Mouse (Mus musculus) layer of hippocampus, adult 2 months (tissue): ENCODE measurements at regions not wholly inside any gene's neighbourhood (a gene's known extent, or its start where the extent isn't known, plus 50 kb on each side); places are given as distances from the start of the nearest gene placed in this dataset.

Experiments
- DNase-seq, 2 experiments: peaks; one replicate each; pipeline ENCODE4 v3.0.0; 2022; ENCODE audit warnings: low spot score in 2 of 2
- H3K27ac ChIP-seq: fragments of 200-600 bp; 2 replicates; pipeline ENCODE4 v1.8.1; 2022
- H3K4me3 ChIP-seq: fragments of 200-600 bp; 2 replicates; pipeline ENCODE4 v1.8.1; 2022; ENCODE audit warnings: mild to moderate bottlenecking
- CTCF ChIP-seq: fragments of 200-600 bp; conservative IDR thresholded peaks from 2 replicates; pipeline ENCODE4 v1.8.1; 2022; ENCODE audit warnings: antibody characterized with exemption, mild to moderate bottlenecking, moderate library complexity

GRCm38 (mm10) chr9:79233081-79233480 lies 485.6 kb downstream of the Col12a1 start:
- Histone ChIP-seq H3K4me3 (no peak overlapping the region), H3K27ac (no peak overlapping the region)
- TF ChIP-seq CTCF, result no peak
- no peak for DNase-seq

DNA sequence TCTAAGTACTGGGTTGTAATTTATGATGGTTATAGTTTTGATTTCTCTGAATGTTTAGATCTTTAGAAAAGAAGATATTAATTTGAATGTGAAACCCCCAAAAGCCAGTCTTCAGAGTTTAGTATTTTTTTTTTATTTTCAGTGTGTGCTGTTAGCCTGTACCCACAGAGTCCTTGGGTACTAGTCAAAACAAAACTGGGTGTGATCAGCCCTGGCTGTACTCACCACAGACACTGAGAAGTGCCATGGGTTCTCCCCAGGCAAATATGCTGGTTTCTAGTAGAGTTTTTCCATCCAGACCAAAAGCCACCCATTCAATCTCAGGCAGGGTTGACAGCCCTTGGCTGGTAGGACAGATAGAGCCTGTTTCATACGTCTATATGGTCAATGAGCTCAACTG lies 484.9 kb downstream of the Col12a1 start:
- H3K27ac ChIP-seq, result no peak overlapping the region
- TF ChIP-seq CTCF, result no peak
- DNase-seq, result no peak
- no peak overlapping the region for H3K4me3 ChIP-seq

DNA sequence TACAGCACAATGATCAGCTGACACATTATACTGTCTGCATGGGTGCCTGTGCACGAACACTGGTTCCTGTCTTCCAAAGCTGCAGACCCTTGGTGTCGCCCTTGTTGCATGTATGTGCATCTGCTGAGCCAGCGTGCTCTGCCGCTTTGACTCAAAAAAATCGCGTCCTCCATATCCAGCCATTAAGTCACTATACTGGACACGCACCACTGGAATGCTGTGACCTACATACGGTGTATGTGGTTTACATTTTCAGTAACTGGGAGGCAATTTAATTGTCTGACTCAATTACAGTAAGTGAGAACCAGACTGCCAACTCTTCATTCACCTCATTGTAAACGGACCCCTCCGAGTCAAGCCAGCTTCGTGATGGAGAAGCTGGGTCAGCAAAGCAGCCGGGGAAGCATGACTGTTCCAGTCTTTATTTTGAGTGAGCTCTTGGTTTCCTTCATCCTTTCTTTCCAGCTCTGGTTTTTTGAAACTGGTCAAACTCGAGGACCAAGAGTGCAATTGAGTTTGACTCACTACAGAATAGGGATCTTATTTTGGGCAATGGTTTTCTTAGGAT lies 448.9 kb downstream of the Col12a1 start:
- no peak for DNase-seq
- Histone ChIP-seq H3K4me3 (no peak overlapping the region), H3K27ac (no peak overlapping the region)
- no peak for TF ChIP-seq CTCF

- H3K27ac ChIP-seq, result no peak overlapping the region
- H3K4me3 ChIP-seq, result no peak overlapping the region
- TF ChIP-seq CTCF, result no peak
- no peak for DNase-seq
These were observed 448.4 kb downstream of the Col12a1 start for GRCm38 (mm10) chr9:79270256-79270655.

GRCm38 (mm10) chr9:79287849-79288248 lies 430.8 kb downstream of the Col12a1 start:
- no peak overlapping the region for H3K27ac ChIP-seq
- no peak overlapping the region for H3K4me3 ChIP-seq
- no peak for TF ChIP-seq CTCF
- DNase-seq, result no peak

- no peak overlapping the region for H3K27ac ChIP-seq
- no peak overlapping the region for H3K4me3 ChIP-seq
- TF ChIP-seq CTCF, result no peak
- no peak for DNase-seq
These were observed 423.3 kb downstream of the Col12a1 start for GRCm38 (mm10) chr9:79295306-79295705.

DNA sequence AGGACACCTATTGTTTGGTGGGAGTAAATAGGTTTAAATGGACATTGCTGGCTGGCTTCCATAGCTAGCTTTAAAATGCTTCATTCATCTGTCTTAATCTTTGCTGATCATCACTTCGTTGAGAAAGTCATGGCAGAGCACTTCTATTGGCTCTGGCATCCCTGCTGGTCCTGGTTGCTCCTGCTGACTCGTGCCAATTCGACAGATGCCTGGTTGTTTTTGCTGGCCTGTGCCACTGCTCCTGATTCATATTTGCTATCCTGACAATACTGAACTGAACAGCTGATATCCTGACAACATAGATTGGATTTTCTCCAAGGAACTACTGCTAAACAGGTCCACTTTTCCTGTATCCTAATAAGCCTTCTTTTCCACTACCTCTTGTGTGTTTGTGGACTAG lies 417.1 kb downstream of the Col12a1 start:
- Histone ChIP-seq H3K4me3 (no peak overlapping the region), H3K27ac (no peak overlapping the region)
- TF ChIP-seq CTCF, result no peak
- DNase-seq, result peak; percentile 55 to 72

DNA sequence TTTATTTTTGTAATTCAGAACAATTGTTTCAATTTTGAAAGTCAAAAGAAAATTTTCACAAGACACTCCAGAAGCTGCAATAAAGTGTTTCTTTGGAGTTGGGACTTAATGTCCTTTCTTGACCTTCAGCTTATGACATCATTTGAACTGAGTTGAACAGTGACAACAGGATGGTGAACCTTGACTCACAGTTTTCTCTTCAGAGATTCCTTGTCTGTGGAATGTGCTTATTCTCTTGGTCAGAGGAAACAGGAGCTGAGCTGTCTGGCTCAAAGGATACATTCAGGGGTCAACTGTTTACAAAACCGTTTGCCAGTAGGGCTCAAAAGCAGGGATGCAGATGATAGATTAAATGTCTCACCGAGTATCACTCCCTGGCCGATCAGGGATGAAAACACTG lies 408.0 kb downstream of the Col12a1 start:
- no peak overlapping the region for H3K27ac ChIP-seq
- no peak for DNase-seq
- no peak overlapping the region for H3K4me3 ChIP-seq
- TF ChIP-seq CTCF, result no peak

DNA sequence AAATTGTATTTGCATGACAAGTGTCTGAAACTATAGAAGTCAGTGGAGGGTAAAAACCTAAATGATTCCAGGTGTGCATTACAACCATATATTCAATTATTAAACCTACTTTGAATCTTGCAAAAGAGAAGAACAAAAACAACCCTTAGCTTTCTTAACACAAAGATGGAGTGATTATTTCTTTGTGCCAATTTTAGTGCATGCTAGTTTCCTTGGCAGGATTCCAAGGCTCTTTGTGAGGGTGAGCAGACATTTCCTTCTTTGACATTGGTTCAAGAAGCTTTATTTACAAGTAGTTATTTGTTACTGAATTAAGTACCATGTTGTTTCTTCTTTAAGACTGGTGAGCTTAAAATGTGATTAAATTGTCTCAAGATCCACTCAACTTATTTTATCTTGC lies 401.2 kb downstream of the Col12a1 start:
- no peak overlapping the region for H3K27ac ChIP-seq
- DNase-seq, result no peak
- H3K4me3 ChIP-seq, result no peak overlapping the region
- TF ChIP-seq CTCF, result no peak

GRCm38 (mm10) chr9:79346371-79347096 lies 372.1 kb downstream of the Col12a1 start:
- DNase-seq, result no peak
- TF ChIP-seq CTCF, result no peak
- no peak overlapping the region for H3K4me3 ChIP-seq
- no peak overlapping the region for H3K27ac ChIP-seq

DNA sequence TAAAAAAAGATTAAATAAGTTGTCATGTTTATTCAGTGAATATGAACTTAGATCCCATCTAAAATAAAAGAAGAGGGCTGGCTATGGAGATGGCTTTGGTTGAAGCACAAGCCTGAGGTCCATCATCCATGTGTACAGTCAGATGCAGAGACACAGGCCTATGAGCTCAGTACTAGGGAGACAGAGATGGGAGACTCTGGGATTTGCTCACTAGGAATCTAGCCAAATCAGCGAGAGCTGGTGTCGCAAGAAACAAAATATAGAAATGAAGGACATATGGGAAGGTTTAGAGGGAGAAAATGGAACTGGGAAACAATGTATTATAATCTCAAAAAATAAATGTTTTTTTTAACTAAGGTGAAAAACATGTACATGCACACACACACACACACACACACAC lies 326.6 kb downstream of the Col12a1 start:
- no peak for DNase-seq
- no peak for TF ChIP-seq CTCF
- H3K27ac ChIP-seq, result no peak overlapping the region
- H3K4me3 ChIP-seq, result no peak overlapping the region

DNA sequence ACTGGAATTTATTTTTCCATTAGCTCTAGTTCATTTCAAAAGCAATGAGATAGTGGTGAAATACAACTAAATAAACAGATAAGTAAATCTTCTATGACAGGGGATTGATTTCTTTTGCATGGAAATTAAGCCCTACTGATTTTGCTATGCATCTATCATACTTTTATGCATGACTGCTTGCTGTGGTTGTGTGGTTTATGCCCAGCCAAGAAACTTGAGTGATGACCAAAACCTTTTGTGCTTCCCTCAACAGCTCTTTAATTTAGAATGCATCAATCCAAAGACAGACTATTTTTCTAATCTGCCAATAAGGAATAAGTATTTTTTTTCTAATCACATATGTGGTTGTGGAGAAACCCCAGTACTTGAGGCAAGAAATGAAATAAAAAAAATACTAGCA lies 303.6 kb downstream of the Col12a1 start:
- no peak for TF ChIP-seq CTCF
- no peak for DNase-seq
- H3K27ac ChIP-seq, result no peak overlapping the region
- no peak overlapping the region for H3K4me3 ChIP-seq

GRCm38 (mm10) chr9:79430417-79430816 lies 288.2 kb downstream of the Col12a1 start:
- no peak overlapping the region for H3K27ac ChIP-seq
- H3K4me3 ChIP-seq, result no peak overlapping the region
- TF ChIP-seq CTCF, result no peak
- no peak for DNase-seq

DNA sequence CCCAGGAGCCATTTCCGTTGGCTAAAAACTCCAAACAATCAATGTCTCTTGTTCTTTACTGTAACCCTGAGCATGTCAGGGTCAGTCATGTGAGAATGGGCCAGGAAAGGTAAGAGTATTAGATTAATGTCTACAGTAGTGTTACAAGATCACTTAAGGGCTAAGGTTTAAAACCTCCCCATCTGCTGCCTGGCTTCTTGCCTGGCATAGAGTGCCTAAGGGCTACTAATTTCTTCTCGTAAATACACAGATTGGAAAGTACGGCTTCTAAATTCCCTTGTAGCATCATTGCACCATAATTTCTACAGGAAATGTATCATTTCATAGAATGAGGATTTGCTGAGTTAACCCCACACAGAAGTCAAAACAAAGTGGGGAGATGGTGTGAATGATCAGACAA lies 281.0 kb downstream of the Col12a1 start:
- DNase-seq, result no peak
- Histone ChIP-seq H3K4me3 (no peak overlapping the region), H3K27ac (no peak overlapping the region)
- TF ChIP-seq CTCF, result no peak
